Mouse (Mus musculus) heart, adult 2 months (tissue): ENCODE results near the gene Angptl3. TPM values are rescaled to one million over a fixed set of nuclear protein-coding genes. Genes with fewer than 3 reads are reported as not detected.

ENCODE experiments used
- DNase-seq, 2 experiments: peaks; one replicate each; pipeline ENCODE4 v3.0.0; 2021
- H3K27ac ChIP-seq: fragments of 200-600 bp; 2 replicates; pipeline ENCODE4 v1.8.1; 2022
- H3K27me3 ChIP-seq: fragments of 200-500 bp; 2 replicates; pipeline ENCODE4 v1.6.1; 2012; ENCODE audit warnings: mild to moderate bottlenecking, low read length, inconsistent platforms, mixed read lengths; ENCODE audit not compliant: control insufficient read depth, insufficient read depth
- H3K36me3 ChIP-seq: fragments of 200-500 bp; 2 replicates; pipeline ENCODE4 v1.6.1; 2012; ENCODE audit warnings: low read length, inconsistent platforms; ENCODE audit not compliant: control insufficient read depth, insufficient read depth
- H3K4me1 ChIP-seq: fragments of 200-500 bp; 2 replicates; pipeline ENCODE4 v1.6.1; 2011; ENCODE audit warnings: low read length; ENCODE audit not compliant: control insufficient read depth, insufficient read depth
- H3K4me3 ChIP-seq: fragments of 200-600 bp; 2 replicates; pipeline ENCODE4 v1.8.1; 2022
- H3K79me2 ChIP-seq: fragments of 200-500 bp; replicated peaks from 2 replicates; pipeline ENCODE4 v1.6.1; 2012; ENCODE audit warnings: mild to moderate bottlenecking, inconsistent platforms, low read length, moderate library complexity, mixed read lengths; ENCODE audit not compliant: control insufficient read depth, insufficient read depth
- H3K9ac ChIP-seq: fragments of 200-500 bp; 2 replicates; pipeline ENCODE4 v1.6.1; 2012; ENCODE audit warnings: low read depth, mild to moderate bottlenecking, control low read depth, inconsistent platforms, low read length, mixed read lengths
- CTCF ChIP-seq: fragments of 200-600 bp; IDR thresholded peaks from 2 replicates; pipeline ENCODE4 v1.8.1; 2022; ENCODE audit warnings: antibody characterized with exemption, mild to moderate bottlenecking, moderate library complexity
- EP300 ChIP-seq: fragments of 200-500 bp; IDR thresholded peaks from 2 replicates; pipeline ENCODE4 v1.6.1; 2011; ENCODE audit warnings: low read depth, low read length, control low read depth; ENCODE audit not compliant: insufficient read depth
- POLR2A ChIP-seq: fragments of 200-500 bp; IDR thresholded peaks from 2 replicates; pipeline ENCODE4 v1.6.1; 2011; ENCODE audit warnings: mild to moderate bottlenecking, low read depth, low read length, control low read depth; ENCODE audit not compliant: insufficient read depth
- WGBS: fragments of 180-500 bp; shearing (Covaris S2); methylation state at CpG from one replicate; pipeline ENCODE4 v1.1.7; 2018; 5-methylcytosine and 5-hydroxymethylcytosine counted together
- intact Hi-C: fragments of 180-260 bp; cut with DNase I; formaldehyde crosslinking; loops from one replicate; pipeline ENCODE4 v1.15.1; 2025
- long read RNA-seq: library from polyadenylated mRNA; stranded (forward); transcript quantifications from one replicate; pipeline ENCODE4 v2.0.0, GENCODE M21; 2021
- polyA plus RNA-seq: library from polyadenylated mRNA; depleted of rRNA; stranded (reverse); fragments of >200 nt; gene quantifications from 2 replicates; pipeline ENCODE4 v1.2.3, GENCODE M21; 2012; rRNA removed
- total RNA-seq, 2 experiments: library from RNA; stranded (reverse); gene quantifications; 2 replicates each; pipeline ENCODE4 v1.2.3; 2021

Gene Angptl3
- total RNA-seq: 1 to 10 TPM; 4.0 to 5.0 TPM
- 0.72 and 1.4 TPM in 2 replicates for polyA plus RNA-seq
- long read RNA-seq, partial matches to known transcripts: 2 of 6 reads
- long read RNA-seq, other reads (novel, unspliced or antisense): 1 of 6 reads

GRCm38 (mm10) chr4:99030686-99031085 is at the start of gene Angptl3:
Gene Angptl3 (plus strand): TSS chr4:99030954.
- Histone ChIP-seq H3K4me1 (no peaks in the 10 kb centered on the region; the same call in 1 of the 2 replicates), H3K27me3 (no peaks in the 10 kb centered on the region), H3K9ac (no peak within 1 kb of the TSS), H3K36me3 (no peaks in the 10 kb centered on the region), H3K27ac (no peak within 1 kb of the TSS), H3K4me3 (no peak within 1 kb of the TSS), H3K79me2 (no peaks in the 10 kb centered on the region)
- DNase-seq: no peak
- intact Hi-C loops: no loop called here
- TF ChIP-seq CTCF (no peak), POLR2A (no peak), EP300 (no peak)
- WGBS: 89% methylated on average over 2 of the region's 2 CpGs

GRCm38 (mm10) chr4:98984701-98985100 is 46.1 kb upstream of the Angptl3 start:
- H3K4me3 ChIP-seq: no peak overlapping the region
- H3K27me3 ChIP-seq: no peaks in the 10 kb centered on the region
- H3K9ac ChIP-seq: no peak overlapping the region
- no peaks in the 10 kb centered on the region for H3K79me2 ChIP-seq
- no peaks in the 10 kb centered on the region for H3K36me3 ChIP-seq
- WGBS: 86% methylated on average over 8 of the region's 8 CpGs
- intact Hi-C loops: no loop called here
- H3K4me1 ChIP-seq: no peaks in the 10 kb centered on the region
- no peak for TF ChIP-seq POLR2A
- DNase-seq: no peak
- H3K27ac ChIP-seq: no peak overlapping the region

- Histone ChIP-seq H3K9ac (no peak overlapping the region), H3K4me1 (no peaks in the 10 kb centered on the region), H3K27ac (no peak overlapping the region), H3K79me2 (no peaks in the 10 kb centered on the region), H3K4me3 (no peak overlapping the region), H3K27me3 (no peaks in the 10 kb centered on the region), H3K36me3 (no peaks in the 10 kb centered on the region)
- intact Hi-C loops: no loop called here
- no peak for TF ChIP-seq EP300
- TF ChIP-seq POLR2A: no peak
- no peak for TF ChIP-seq CTCF
- WGBS: 85% methylated on average over 4 of the region's 4 CpGs
- DNase-seq: no peak
Measured at GRCm38 (mm10) chr4:98993491-98993890, 37.3 kb upstream of the Angptl3 start.

- WGBS: 95% methylated on average over 2 of the region's 2 CpGs
- DNase-seq: no peak
- Histone ChIP-seq H3K4me1 (no peaks in the 10 kb centered on the region), H3K27me3 (no peaks in the 10 kb centered on the region), H3K4me3 (no peak overlapping the region), H3K27ac (no peak overlapping the region), H3K36me3 (no peaks in the 10 kb centered on the region), H3K79me2 (no peaks in the 10 kb centered on the region), H3K9ac (no peak overlapping the region)
- intact Hi-C loops: no loop called here
- TF ChIP-seq CTCF (no peak), POLR2A (no peak), EP300 (no peak)
Measured at GRCm38 (mm10) chr4:99005574-99005973, 25.2 kb upstream of the Angptl3 start.

GRCm38 (mm10) chr4:99006319-99006718 is 24.4 kb upstream of the Angptl3 start:
- H3K79me2 ChIP-seq: no peaks in the 10 kb centered on the region
- intact Hi-C loops: no loop called here
- H3K4me3 ChIP-seq: no peak overlapping the region
- H3K27ac ChIP-seq: no peak overlapping the region
- 85% methylated on average over 2 of the region's 2 CpGs for WGBS
- no peak for TF ChIP-seq CTCF
- TF ChIP-seq EP300: no peak
- TF ChIP-seq POLR2A: no peak
- no peaks in the 10 kb centered on the region for H3K4me1 ChIP-seq
- DNase-seq: no peak
- no peaks in the 10 kb centered on the region for H3K36me3 ChIP-seq
- no peak overlapping the region for H3K9ac ChIP-seq
- H3K27me3 ChIP-seq: no peaks in the 10 kb centered on the region

- intact Hi-C loops: no loop called here
- Histone ChIP-seq H3K9ac (no peak overlapping the region), H3K79me2 (no peaks in the 10 kb centered on the region), H3K36me3 (no peaks in the 10 kb centered on the region), H3K27me3 (no peaks in the 10 kb centered on the region), H3K27ac (no peak overlapping the region), H3K4me1 (no peaks in the 10 kb centered on the region), H3K4me3 (no peak overlapping the region)
- 91% methylated on average over 4 of the region's 4 CpGs for WGBS
- no peak for DNase-seq
- TF ChIP-seq EP300: no peak
- TF ChIP-seq CTCF: no peak
- TF ChIP-seq POLR2A: no peak
Measured at GRCm38 (mm10) chr4:99011039-99011438, 19.7 kb upstream of the Angptl3 start.
